Mouse (Mus musculus) Patski (cell line): ENCODE results near the gene Osr1. TPM values are rescaled to one million over a fixed set of nuclear protein-coding genes. Genes with fewer than 3 reads are reported as not detected.
A peak's percentile ranks its signal among the peaks of the same experiment; 100 is the strongest.

ENCODE experiments used
- ATAC-seq: fragments of 100-300 bp; one replicate; pipeline ENCODE4 v1.8.0; 2021
- CTCF ChIA-PET: fragments of 350-600 bp; sonication (Branson Sonifier 250); formaldehyde crosslinking; loops from one replicate; lab custom pipeline; 2022; ENCODE audit warnings: inconsistent platforms; lab: Charles Lee
- POLR2A ChIA-PET: fragments of 350-600 bp; sonication (Branson Sonifier 250); formaldehyde crosslinking; loops from one replicate; lab custom pipeline; 2022; ENCODE audit warnings: antibody characterized with exemption, inconsistent platforms; lab: Charles Lee
- DNase-seq: peaks from one replicate; pipeline ENCODE4 v3.0.0-alpha.2; 2011; ENCODE audit warnings: low read depth, low spot score
- H3K27me3 ChIP-seq: fragments of 371-371 bp; one replicate; pipeline ENCODE4 v1.5.1; 2021
- CTCF ChIP-seq: fragments of 100-300 bp; IDR thresholded peaks from one replicate; pipeline ENCODE4 v1.5.1; 2021
- in situ Hi-C: fragments of 300-500 bp; cut with MboI; formaldehyde crosslinking; loops from 3 replicates; pipeline ENCODE4 v1.11.1; 2018; ENCODE audit warnings: low pct_unique_long_range_greater_than_20kb, mixed read lengths
- polyA plus RNA-seq: library from polyadenylated mRNA; unstranded; gene quantifications from one replicate; pipeline ENCODE4 v1.2.3, GENCODE M21; 2021

Osr1 gene
- polyA plus RNA-seq, 1 experiment from 2014 or later = 0.17 TPM

DNA sequence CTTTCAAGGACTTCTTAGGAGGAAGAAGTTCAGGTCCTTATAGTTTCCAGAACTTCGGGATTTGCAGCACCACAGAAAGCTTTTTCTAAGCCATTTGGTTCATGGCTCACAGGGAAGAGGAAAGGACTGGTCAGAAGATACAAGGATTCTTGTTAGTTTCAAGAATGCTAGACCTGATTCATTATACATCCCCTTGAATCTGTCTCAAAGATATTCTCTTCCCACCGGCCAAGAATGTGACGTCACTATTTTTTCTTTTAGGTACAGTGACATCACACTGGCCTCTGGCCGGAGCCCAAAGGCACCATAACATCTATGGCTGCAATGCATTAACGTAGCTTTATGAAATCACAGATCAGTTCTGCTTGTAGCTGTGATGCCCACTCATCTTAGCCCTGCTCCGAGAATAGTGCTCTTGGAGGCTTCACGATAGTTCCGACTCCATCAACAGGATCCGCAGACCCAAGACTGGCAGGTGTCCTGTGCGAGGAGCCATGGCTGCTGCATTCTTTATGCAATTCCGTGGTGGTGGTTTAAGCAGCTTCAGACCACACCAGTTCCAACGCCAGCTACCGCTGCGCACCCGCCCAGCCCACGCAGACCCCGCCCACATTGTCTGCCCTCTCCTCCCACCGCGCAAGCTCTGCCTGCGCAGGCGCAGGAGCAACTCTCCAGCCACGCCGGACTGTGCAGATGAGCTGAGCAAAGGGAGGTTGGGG is 14.6 kb downstream of the Osr1 start:
- no peak for TF ChIP-seq CTCF
- ATAC-seq = no peak
- DNase-seq = no peak
- in situ Hi-C loops = loop anchor here (10.0 kb wide), 2 partner anchors 270 to 550 kb away; no protein-coding TSS in a partner anchor
- H3K27me3 ChIP-seq = no peaks in the 10 kb centered on the region
- CTCF ChIA-PET = interaction anchor here (1.1 to 1.8 kb wide), 2 partner anchors 10 to 15 kb away, joined by 4 read pairs; partner anchors contain the start of gene Osr1
- POLR2A ChIA-PET = no interaction called here

DNA sequence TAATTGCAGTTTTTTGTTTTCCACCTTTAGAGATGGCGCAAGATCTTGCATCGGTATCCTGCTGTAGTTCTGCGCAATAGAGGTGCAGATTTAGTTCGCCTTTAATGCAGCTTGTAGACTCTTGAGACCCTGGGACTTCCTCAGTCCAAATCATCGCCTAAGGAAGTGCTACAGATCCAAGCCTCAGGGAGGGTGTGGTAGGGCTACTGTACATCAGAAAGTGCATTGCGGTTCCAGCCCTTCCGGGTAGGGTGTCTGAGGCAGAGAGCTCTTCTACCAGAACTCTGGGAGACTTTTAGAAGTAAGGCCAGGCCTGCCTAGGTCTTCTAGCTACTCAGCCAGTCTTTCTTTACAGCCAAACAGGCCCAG is 15.2 kb downstream of the Osr1 start:
- no peak for DNase-seq
- CTCF ChIA-PET = interaction anchor here (1.1 to 1.8 kb wide), 2 partner anchors 11 to 15 kb away, joined by 4 read pairs; partner anchors contain the start of gene Osr1
- in situ Hi-C loops = loop anchor here (10.0 kb wide), 2 partner anchors 270 to 550 kb away; no protein-coding TSS in a partner anchor
- POLR2A ChIA-PET = no interaction called here
- ATAC-seq = no peak
- no peak for TF ChIP-seq CTCF
- no peaks in the 10 kb centered on the region for H3K27me3 ChIP-seq

DNA sequence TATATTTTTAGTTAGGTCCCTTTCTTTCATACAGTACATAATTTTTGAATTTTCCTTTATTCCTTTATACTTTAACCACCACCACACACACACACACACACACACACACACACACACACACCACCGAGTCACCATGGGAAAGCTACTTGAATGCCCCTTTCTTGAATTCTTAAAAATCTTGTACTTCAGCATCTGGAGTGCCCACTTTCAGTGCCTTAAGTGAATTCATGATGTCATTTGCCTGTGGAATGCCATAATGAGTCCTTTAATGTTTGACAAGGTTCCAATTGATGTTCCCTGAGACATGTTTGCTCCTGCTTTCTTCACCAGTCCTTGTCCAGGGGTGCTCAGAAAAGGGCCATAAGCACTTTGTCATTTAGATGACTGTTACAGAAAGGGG is 17.8 kb downstream of the Osr1 start:
- ATAC-seq (no peak), DNase-seq (no peak)
- ChIA-PET POLR2A (no interaction called here), CTCF (interaction anchor here (1.0 to 1.4 kb wide), 2 partner anchors 9 to 850 kb away, joined by 3 read pairs; no protein-coding TSS in a partner anchor)
- in situ Hi-C loops = loop anchor here (10.0 kb wide), 2 partner anchors 267 to 547 kb away; no protein-coding TSS in a partner anchor
- H3K27me3 ChIP-seq = no peaks in the 10 kb centered on the region
- TF ChIP-seq CTCF = no peak

DNA sequence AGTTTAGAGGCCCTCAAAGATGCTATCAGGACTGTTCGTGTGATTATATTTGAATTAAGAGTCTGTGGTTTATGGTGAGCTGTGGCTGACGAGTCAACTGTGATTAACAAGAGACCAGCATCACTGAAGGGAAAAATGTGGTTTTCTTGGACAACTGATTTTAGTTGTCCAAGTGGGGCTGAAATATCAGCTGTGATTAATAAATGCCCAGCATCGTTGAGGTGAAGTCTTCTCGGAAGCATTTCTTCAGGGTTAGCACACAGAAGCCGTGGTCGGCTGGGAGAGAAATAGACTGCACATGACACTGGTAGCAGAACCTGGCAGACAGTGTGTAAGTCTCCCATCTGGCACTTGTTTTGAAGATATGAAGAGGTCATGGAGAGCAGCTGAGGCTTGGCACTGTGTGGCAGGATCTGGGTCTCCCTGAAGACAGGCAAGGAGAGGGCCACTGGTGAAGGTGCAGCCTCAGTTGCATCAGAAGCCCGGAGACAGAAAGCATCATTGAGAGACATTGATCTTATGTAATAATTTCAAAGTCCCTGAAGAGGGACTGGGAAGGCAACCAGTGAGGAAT is 19.7 kb downstream of the Osr1 start:
- CTCF ChIA-PET = no interaction called here
- H3K27me3 ChIP-seq = no peaks in the 10 kb centered on the region
- in situ Hi-C loops = loop anchor here (10.0 kb wide), 2 partner anchors 265 to 545 kb away; no protein-coding TSS in a partner anchor
- DNase-seq (peak; percentile 83), ATAC-seq (peak; percentile 89)
- POLR2A ChIA-PET = interaction anchor here (0.9 kb wide), 1 partner anchor 142 kb away, joined by 3 read pairs; no protein-coding TSS in a partner anchor
- TF ChIP-seq CTCF = no peak

DNA sequence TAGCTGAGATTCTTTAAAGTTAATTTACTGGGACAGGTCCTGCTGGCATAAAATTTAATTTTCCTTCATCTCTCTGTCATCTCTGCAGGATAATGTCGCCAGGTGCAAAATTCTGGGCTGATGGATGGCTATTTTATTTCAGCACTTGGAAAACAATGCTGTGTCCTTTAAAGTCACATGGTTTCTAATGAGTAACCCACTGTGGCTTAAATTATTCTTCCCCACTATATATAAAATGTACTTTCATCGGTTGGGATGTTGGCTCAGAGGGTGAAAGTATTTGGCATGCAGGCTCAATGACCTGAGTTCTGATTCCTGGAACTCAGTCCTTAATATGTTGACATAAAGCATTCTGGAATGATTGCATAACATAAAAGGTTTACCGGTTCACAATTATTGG is 21.2 kb downstream of the Osr1 start:
- H3K27me3 ChIP-seq = no peaks in the 10 kb centered on the region
- in situ Hi-C loops = no loop called here
- ATAC-seq = no peak
- no peak for DNase-seq
- ChIA-PET CTCF (no interaction called here), POLR2A (no interaction called here)
- no peak for TF ChIP-seq CTCF

DNA sequence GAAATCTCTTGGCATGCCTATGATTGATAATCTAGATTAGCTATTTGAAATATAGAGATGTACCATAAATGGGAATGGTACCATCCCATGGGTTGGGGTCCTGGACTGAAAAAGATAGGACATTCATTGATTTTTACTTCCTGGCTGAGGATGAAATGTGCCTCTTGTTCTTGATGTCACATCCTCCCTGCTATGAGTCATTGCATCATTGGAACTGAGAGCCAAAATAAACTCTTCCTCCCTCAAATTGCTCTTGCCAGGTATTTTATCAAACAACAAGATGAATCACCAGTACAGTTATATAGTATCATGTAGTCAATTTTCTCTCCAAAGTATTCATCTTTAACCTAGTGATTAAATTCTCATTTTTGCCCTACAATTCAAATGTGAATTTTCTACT is 28.3 kb downstream of the Osr1 start:
- H3K27me3 ChIP-seq = no peaks in the 10 kb centered on the region
- DNase-seq = no peak
- CTCF ChIA-PET = interaction anchor here (0.6 kb wide), 1 partner anchor 49 kb away, joined by 3 read pairs; no protein-coding TSS in a partner anchor
- no peak for TF ChIP-seq CTCF
- POLR2A ChIA-PET = no interaction called here
- no peak for ATAC-seq
- in situ Hi-C loops = no loop called here
